Mouse (Mus musculus): ENCODE data around the gene Cldn18.

Cldn18 gene

GRCm38 (mm10) chr9:99717134-99717533, at the start of gene Cldn18:
TSS of gene Cldn18 (minus strand) at chr9:99717267.
- no peak for DNase-seq (ENCODE audit: low spot score)

GRCm38 (mm10) chr9:99763530-99763929, 46.5 kb upstream of the Cldn18 start:
- no peak for DNase-seq (ENCODE audit: low spot score)

GRCm38 (mm10) chr9:99750272-99750671, 33.2 kb upstream of the Cldn18 start:
- no peak for DNase-seq (ENCODE audit: low spot score)

- no peak for DNase-seq (ENCODE audit: low spot score)
Observed at GRCm38 (mm10) chr9:99748279-99748678, 31.2 kb upstream of the Cldn18 start.

- no peak for DNase-seq (ENCODE audit: low spot score)
Observed at GRCm38 (mm10) chr9:99747731-99748130, 30.7 kb upstream of the Cldn18 start.

GRCm38 (mm10) chr9:99744548-99744947, 27.5 kb upstream of the Cldn18 start:
- DNase-seq (ENCODE audit: low spot score): no peak

- peak; percentile 65 for DNase-seq (ENCODE audit: low spot score)
Observed at GRCm38 (mm10) chr9:99729943-99730646, 13.0 kb upstream of the Cldn18 start.

- no peak for DNase-seq (ENCODE audit: low spot score)
Observed at GRCm38 (mm10) chr9:99727819-99728218, 10.8 kb upstream of the Cldn18 start.

GRCm38 (mm10) chr9:99725278-99725677, 8.2 kb upstream of the Cldn18 start:
- no peak for DNase-seq (ENCODE audit: low spot score)

- DNase-seq (ENCODE audit: low spot score): no peak
Observed at GRCm38 (mm10) chr9:99720011-99720410, 2.9 kb upstream of the Cldn18 start.

- no peak for DNase-seq (ENCODE audit: low spot score)
Observed at GRCm38 (mm10) chr9:99710297-99710696, 6.8 kb downstream of the Cldn18 start.

GRCm38 (mm10) chr9:99709588-99710248, 7.3 kb downstream of the Cldn18 start:
- DNase-seq (ENCODE audit: low spot score): peak; percentile 75

- peak; percentile 70 for DNase-seq (ENCODE audit: low spot score)
Observed at GRCm38 (mm10) chr9:99707425-99708126, 9.5 kb downstream of the Cldn18 start.

GRCm38 (mm10) chr9:99706264-99706663, 10.8 kb downstream of the Cldn18 start:
- DNase-seq (ENCODE audit: low spot score): no peak

GRCm38 (mm10) chr9:99703711-99704110, 13.4 kb downstream of the Cldn18 start:
- DNase-seq (ENCODE audit: low spot score): peak; percentile 48

- DNase-seq (ENCODE audit: low spot score): peak; percentile 46
Observed at GRCm38 (mm10) chr9:99702215-99702614, 14.9 kb downstream of the Cldn18 start.

- DNase-seq (ENCODE audit: low spot score): no peak
Observed at GRCm38 (mm10) chr9:99701187-99701586, 15.9 kb downstream of the Cldn18 start.

GRCm38 (mm10) chr9:99699752-99700389, 17.2 kb downstream of the Cldn18 start:
- no peak for DNase-seq (ENCODE audit: low spot score)

GRCm38 (mm10) chr9:99694961-99695360, 22.1 kb downstream of the Cldn18 start:
- no peak for DNase-seq (ENCODE audit: low spot score)

- DNase-seq (ENCODE audit: low spot score): no peak
Observed at GRCm38 (mm10) chr9:99690386-99690785, 26.7 kb downstream of the Cldn18 start.

- no peak for DNase-seq (ENCODE audit: low spot score)
Observed at GRCm38 (mm10) chr9:99689796-99690195, 27.3 kb downstream of the Cldn18 start.

- peak; percentile 62 for DNase-seq (ENCODE audit: low spot score)
Observed at GRCm38 (mm10) chr9:99685536-99686231, 31.4 kb downstream of the Cldn18 start.

Data from lung, postnatal 25 days (tissue).